Mouse (Mus musculus): ENCODE results near the gene Angpt4.

Gene Angpt4

GRCm38 (mm10) chr2:151984019-151984418 is 73.0 kb downstream of the Angpt4 start:
- DNase-seq: peak; percentile 89

GRCm38 (mm10) chr2:151985426-151986172 is 74.6 kb downstream of the Angpt4 start:
- peak; percentile 93 for DNase-seq

GRCm38 (mm10) chr2:151986958-151987357 is 75.9 kb downstream of the Angpt4 start:
- DNase-seq: no peak

- no peak for DNase-seq
Observed at GRCm38 (mm10) chr2:151988978-151989377, 78.0 kb downstream of the Angpt4 start.

GRCm38 (mm10) chr2:151990985-151991394 is 80.0 kb downstream of the Angpt4 start:
- DNase-seq: no peak

- no peak for DNase-seq
Observed at GRCm38 (mm10) chr2:151991446-151991845, 80.4 kb downstream of the Angpt4 start.

- DNase-seq: peak; percentile 97
Observed at GRCm38 (mm10) chr2:151994350-151995122, 83.5 kb downstream of the Angpt4 start.

Measured in heart, adult 11 months (tissue).